Mouse (Mus musculus) kidney, postnatal 0 days (tissue): ENCODE data around the gene Eif4e3. TPM values are rescaled to one million over a fixed set of nuclear protein-coding genes. Genes with fewer than 3 reads are reported as not detected.
A peak's percentile ranks its signal among the peaks of the same experiment; 100 is the strongest.

ENCODE experiments used
- ATAC-seq: fragments of 200-750 bp; cut with Nextera tagmentation; replicated peaks from 2 replicates; pipeline ENCODE4 v1.8.0; 2017; ENCODE audit warnings: low read depth, moderate number of reproducible peaks, moderate TSS enrichment, moderate library complexity; ENCODE audit not compliant: low FRiP score
- DNase-seq: peaks from one replicate; pipeline ENCODE4 v3.0.0-alpha.2; 2016; ENCODE audit warnings: low spot score
- H3K27ac ChIP-seq: fragments of 300-500 bp; sonication (generic); 2 replicates; pipeline ENCODE4 v1.5.1; 2014; ENCODE audit warnings: mild to moderate bottlenecking
- H3K27me3 ChIP-seq: fragments of 300-500 bp; sonication (generic); 2 replicates; pipeline ENCODE4 v1.6.1; 2014; ENCODE audit warnings: low read length, mixed read lengths; ENCODE audit not compliant: insufficient read depth
- H3K36me3 ChIP-seq: fragments of 300-500 bp; sonication (generic); 2 replicates; pipeline ENCODE4 v1.6.1; 2014; ENCODE audit warnings: low read length, mixed read lengths; ENCODE audit not compliant: insufficient read depth
- H3K4me1 ChIP-seq: fragments of 300-500 bp; sonication (generic); replicated peaks from 2 replicates; pipeline ENCODE4 v1.6.1; 2014; ENCODE audit warnings: antibody characterized with exemption, low read length, mixed read lengths; ENCODE audit not compliant: insufficient read depth
- H3K4me2 ChIP-seq: fragments of 300-500 bp; sonication (generic); 2 replicates; pipeline ENCODE4 v1.6.1; 2014; ENCODE audit warnings: mild to moderate bottlenecking, low read length, moderate library complexity, mixed read lengths
- H3K4me3 ChIP-seq: fragments of 300-500 bp; sonication (generic); replicated peaks from 2 replicates; pipeline ENCODE4 v1.5.1; 2014; ENCODE audit warnings: low read depth, low read length
- H3K9ac ChIP-seq: fragments of 300-500 bp; sonication (generic); 2 replicates; pipeline ENCODE4 v1.6.1; 2014; ENCODE audit warnings: low read depth, low read length
- H3K9me3 ChIP-seq: fragments of 300-500 bp; sonication (generic); replicated peaks from 2 replicates; pipeline ENCODE4 v1.6.1; 2016; ENCODE audit warnings: low read length, inconsistent platforms, mixed read lengths
- CTCF ChIP-seq: IDR thresholded peaks from 2 replicates; pipeline ENCODE4 v1.5.1; 2016; ENCODE audit warnings: antibody characterized with exemption, low read depth, mild to moderate bottlenecking, moderate library complexity
- WGBS: fragments of 180-500 bp; shearing (Covaris S2); extraction: QIAGEN DNeasy Blood & Tissue Kit; methylation state at CpG from one replicate; pipeline ENCODE4 v1.1.7; 2014; 5-methylcytosine and 5-hydroxymethylcytosine counted together
- polyA plus RNA-seq: library from polyadenylated mRNA; unstranded; fragments of >200 nt; fragmentation: Nextera tagmentation; extraction: Ambion mirVana; gene quantifications from 2 replicates; pipeline ENCODE4 v1.2.1, GENCODE M21; 2015

Gene Eif4e3
- polyA plus RNA-seq = 16.4 and 17.0 TPM in 2 replicates

DNA sequence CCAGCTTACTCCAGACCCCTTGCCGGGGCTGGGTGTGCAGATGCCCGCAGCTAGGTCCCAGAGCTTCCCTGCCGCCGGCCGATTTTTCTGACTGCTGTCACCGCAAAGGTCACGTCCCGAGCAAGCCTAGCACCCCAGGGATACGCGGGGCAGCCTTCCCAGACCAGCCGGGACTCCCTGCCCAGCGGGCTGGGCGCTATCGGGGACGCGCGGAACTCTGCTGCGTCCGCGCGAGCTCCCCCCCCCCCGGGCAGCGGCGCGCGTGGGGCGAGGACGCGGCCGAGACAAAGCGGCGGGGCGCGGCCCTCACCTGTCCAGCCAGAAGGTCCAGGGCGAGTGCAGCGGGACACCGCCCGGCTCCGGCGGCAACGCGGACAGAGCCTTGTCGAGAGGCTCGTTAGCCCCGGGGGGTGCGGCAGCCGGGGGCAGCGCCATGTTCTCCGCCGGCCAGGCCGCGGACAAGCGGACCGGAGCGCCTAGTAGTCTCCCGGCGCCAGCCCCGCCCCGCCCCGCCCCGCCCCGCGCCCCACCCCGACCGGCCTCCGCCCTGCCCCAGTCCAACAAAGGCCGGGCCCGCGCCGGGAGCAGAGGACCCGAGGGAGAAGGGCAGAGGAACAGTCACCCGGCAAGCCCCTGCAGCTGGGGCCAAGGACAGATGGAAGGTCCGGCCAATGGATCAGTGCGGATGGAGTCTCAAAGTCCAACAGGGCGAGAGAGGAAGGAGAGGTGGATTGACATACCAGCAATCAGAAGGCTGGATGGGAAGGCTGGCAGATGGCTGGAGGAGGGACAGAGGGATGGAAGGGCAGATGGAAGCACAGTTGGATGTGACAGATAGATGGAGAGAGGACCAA is at the start of gene Eif4e3, which contains the start of gene Gm20696:
Gene Eif4e3 (minus strand): TSS at position 454 of the 854 bp plus-strand sequence.
Gene Gm20696 (minus strand): TSS at position 480 of the 854 bp plus-strand sequence.
- Histone ChIP-seq H3K4me1 (0 out of 2 replicates have a peak, but pooled peaks cover 2% of the 10 kb centered on the region), H3K9ac (peak within 1 kb of the TSS; percentile 87), H3K4me2 (peak within 1 kb of the TSS; percentile 93), H3K9me3 (no peaks in the 10 kb centered on the region), H3K27me3 (no peaks in the 10 kb centered on the region), H3K4me3 (peak within 1 kb of the TSS; percentile 87), H3K27ac (peak within 1 kb of the TSS; percentile 75), H3K36me3 (no peaks in the 10 kb centered on the region)
- DNase-seq (peak; percentile 81), ATAC-seq (peak; percentile 88)
- no peak for TF ChIP-seq CTCF
- under 1% methylated on average over 58 of the region's 75 CpGs for WGBS

DNA sequence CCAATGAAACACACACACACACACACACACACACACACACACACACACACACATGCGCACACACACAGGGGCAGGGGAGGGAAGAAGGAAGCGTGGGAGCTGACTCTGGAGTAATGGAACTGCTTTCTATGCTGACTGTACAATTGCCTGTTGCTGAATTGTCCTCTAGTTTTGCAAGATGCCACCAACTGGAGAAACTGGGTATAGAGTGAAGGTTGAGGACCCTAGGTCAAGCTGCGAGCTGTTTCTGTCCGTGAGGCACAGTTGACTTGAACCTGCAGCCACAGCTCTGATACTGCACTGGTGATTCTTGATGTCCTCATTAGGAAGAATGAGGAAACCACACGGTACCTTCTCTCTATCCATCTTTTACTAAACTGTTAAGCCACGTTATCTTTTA is 49.3 kb upstream of the Eif4e3 start:
- WGBS = 55% methylated on average over 6 of the region's 6 CpGs
- Histone ChIP-seq H3K4me3 (no peak overlapping the region), H3K9me3 (no peaks in the 10 kb centered on the region), H3K36me3 (no peaks in the 10 kb centered on the region), H3K4me1 (no peaks in the 10 kb centered on the region), H3K4me2 (no peak overlapping the region), H3K27ac (no peak overlapping the region), H3K9ac (no peak overlapping the region), H3K27me3 (no peaks in the 10 kb centered on the region; the same call in 1 of the 2 replicates)
- ATAC-seq = no peak
- peak; percentile 27; the same call in 1 of the 2 replicates for TF ChIP-seq CTCF
- DNase-seq = no peak

DNA sequence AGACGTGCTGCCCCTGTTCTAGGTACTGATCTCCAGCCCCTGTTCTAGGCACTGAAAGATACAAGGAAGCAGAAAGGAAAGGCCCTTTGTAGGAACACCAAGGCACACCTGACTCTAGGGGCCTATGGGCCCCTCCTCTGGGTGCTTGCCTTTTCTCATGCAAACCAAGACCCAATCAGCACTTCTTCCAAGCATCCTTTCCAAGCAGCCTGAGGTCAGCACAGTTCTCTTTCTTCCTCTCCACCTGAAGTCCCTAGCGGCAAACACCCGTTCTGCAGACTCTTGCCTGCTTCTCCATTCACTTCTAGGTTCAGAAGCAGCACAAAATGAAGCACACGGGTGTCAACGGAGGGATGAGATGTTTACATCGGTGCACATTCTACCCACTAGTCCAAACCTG is 48.6 kb upstream of the Eif4e3 start:
- Histone ChIP-seq H3K4me3 (no peak overlapping the region), H3K36me3 (no peaks in the 10 kb centered on the region), H3K27ac (no peak overlapping the region), H3K4me2 (no peak overlapping the region), H3K4me1 (no peaks in the 10 kb centered on the region), H3K9ac (no peak overlapping the region), H3K9me3 (no peaks in the 10 kb centered on the region), H3K27me3 (no peaks in the 10 kb centered on the region; the same call in 1 of the 2 replicates)
- ATAC-seq (no peak), DNase-seq (no peak)
- no peak for TF ChIP-seq CTCF
- WGBS = 70% methylated on average over 6 of the region's 6 CpGs

DNA sequence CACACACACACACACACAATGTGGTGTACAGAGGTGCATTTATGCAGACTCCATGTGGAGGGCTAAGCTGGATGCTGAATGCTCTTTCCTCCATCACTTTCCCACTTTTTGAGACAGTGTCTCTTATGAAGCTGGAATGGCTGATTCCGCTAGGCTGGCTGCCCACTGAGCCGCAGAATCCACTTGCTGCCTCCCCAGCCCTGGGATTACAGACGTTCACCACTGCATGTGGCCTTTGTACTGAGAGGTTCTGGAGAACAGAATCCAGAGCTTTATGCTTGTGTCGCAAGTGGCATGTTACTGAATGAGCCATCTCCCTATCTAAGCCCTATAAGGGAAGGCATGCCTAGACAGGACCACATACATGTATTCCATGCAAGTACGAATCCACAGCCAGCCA is 46.7 kb upstream of the Eif4e3 start:
- Histone ChIP-seq H3K9ac (no peak overlapping the region), H3K27ac (no peak overlapping the region), H3K4me1 (no peaks in the 10 kb centered on the region), H3K36me3 (no peaks in the 10 kb centered on the region), H3K4me3 (no peak overlapping the region), H3K27me3 (no peaks in the 10 kb centered on the region; the same call in 1 of the 2 replicates), H3K9me3 (no peaks in the 10 kb centered on the region), H3K4me2 (no peak overlapping the region)
- no peak for ATAC-seq
- 86% methylated on average over 5 of the region's 5 CpGs for WGBS
- no peak for DNase-seq
- no peak for TF ChIP-seq CTCF

DNA sequence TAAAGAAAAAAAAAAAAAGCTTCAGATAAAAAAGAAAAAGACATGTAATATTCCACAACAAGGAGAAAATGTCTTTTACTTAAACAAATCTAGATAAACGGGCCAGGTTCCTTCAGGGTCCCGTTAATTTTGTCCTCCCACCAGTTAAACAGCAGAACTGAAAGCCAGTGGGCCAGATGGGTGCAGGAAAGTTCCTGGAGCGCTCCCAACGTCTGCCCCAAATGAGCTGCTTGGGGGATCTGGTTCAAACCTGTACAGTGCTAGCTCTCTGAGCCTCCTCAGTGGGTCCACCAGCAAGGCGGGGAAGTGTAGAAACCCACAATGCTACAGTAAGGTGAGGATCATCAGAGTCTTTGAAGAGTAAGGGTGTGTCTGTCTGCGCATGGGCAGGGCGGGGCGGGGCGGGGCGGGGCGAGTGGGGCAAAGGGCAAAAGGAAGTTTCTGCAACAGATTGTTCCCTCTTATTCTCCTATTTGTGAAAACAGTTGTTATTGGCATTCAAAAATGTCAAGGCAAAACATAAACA is 45.1 kb upstream of the Eif4e3 start:
- Histone ChIP-seq H3K9me3 (no peaks in the 10 kb centered on the region), H3K4me2 (no peak overlapping the region), H3K27ac (no peak overlapping the region), H3K4me3 (no peak overlapping the region), H3K9ac (no peak overlapping the region), H3K27me3 (no peaks in the 10 kb centered on the region; the same call in 1 of the 2 replicates), H3K36me3 (no peaks in the 10 kb centered on the region), H3K4me1 (no peaks in the 10 kb centered on the region)
- DNase-seq = no peak
- no peak for ATAC-seq
- WGBS = 61% methylated on average over 11 of the region's 11 CpGs
- no peak for TF ChIP-seq CTCF

DNA sequence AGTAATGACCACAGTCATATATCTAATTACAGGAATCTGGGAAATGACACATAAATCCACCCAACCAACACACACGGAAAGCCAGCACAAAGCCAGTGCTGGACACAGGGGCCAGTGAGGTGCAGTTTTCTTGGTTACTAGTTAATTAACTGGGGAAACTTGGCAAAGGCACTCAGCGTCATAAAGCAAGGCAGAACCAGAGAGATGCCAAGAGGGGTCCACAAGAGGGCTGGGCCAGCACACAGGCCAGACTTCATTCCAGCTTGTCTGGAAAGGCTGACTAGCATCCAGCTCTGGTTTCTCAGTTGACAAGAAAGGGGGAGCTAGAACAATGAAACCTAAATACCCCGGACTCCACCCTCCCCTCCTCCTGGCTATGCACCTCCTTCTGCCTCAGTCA is 33.9 kb upstream of the Eif4e3 start:
- Histone ChIP-seq H3K36me3 (no peaks in the 10 kb centered on the region), H3K9ac (no peak overlapping the region), H3K4me3 (no peak overlapping the region), H3K9me3 (no peaks in the 10 kb centered on the region), H3K4me1 (peaks cover 9% of the 10 kb centered on the region; the same call in 1 of the 2 replicates), H3K27me3 (no peaks in the 10 kb centered on the region), H3K27ac (no peak overlapping the region), H3K4me2 (0 out of 2 replicates have a peak overlapping the region, but pooled peaks have one; percentile 8)
- peak; percentile 61 for DNase-seq
- TF ChIP-seq CTCF = peak; percentile 12; the same call in 1 of the 2 replicates
- no peak for ATAC-seq
- 28% methylated on average over 3 of the region's 3 CpGs for WGBS
